9 mouse cellular contexts compared by ENCODE assay signal in genomic region chr9:20383659-20384058, GRCm38 (mm10). TPM values are rescaled to one million over a fixed set of nuclear protein-coding genes. Genes with fewer than 3 reads are reported as not detected.
DNase-seq lines count a peak whose midpoint lies in the region; ATAC-seq and TF ChIP-seq lines count a peak whose summit lies in the region.
"Had no signal": no experiment of that assay in that cellular context is flagged by ENCODE, and none has a peak within 500 bp of the region (broad histone marks: within the 10 kb centered on the region; RNA-seq: fewer than 3 reads in every experiment).

No protein-coding gene starts in this region.

- WGBS in kidney, embryonic 14.5 days: 77% methylated on average over 7 of the region's 7 CpGs
- WGBS in hindbrain, embryonic 14.5 days: 90% methylated on average over 7 of the region's 7 CpGs
- 93% methylated on average over 7 of the region's 7 CpGs for WGBS in midbrain, embryonic 14.5 days

- H3K27ac ChIP-seq in kidney, embryonic 14.5 days (ENCODE audit: low read depth, low read length): no peak overlapping the region
- H3K27ac ChIP-seq in hindbrain, embryonic 14.5 days: no peak overlapping the region
- H3K27ac ChIP-seq in midbrain, embryonic 14.5 days (replicated peaks; ENCODE audit: low read depth, low read length): no peak overlapping the region

- H3K4me2 ChIP-seq in kidney, embryonic 14.5 days (replicated peaks; ENCODE audit: low read depth, low read length): peak overlapping the region; percentile 35; the same call in 1 of the 2 replicates
- H3K4me2 ChIP-seq in hindbrain, embryonic 14.5 days (replicated peaks): peak overlapping the region; percentile 64
- peak overlapping the region; percentile 76 for H3K4me2 ChIP-seq in midbrain, embryonic 14.5 days (ENCODE audit: low read length)

- no peak for TF ChIP-seq POLR2A in brain, embryonic 14.5 days (IDR thresholded peaks at IDR 0.05; ENCODE audit: borderline replicate concordance, extremely low read depth, insufficient read depth, insufficient read length, poor library complexity, severe bottlenecking)

- no peak for DNase-seq in kidney, postnatal 4 days
- DNase-seq in brain, embryonic 14.5 days (ENCODE audit: low read depth): peak; percentile 0
- no peak for DNase-seq in hindbrain, embryonic 14.5 days (ENCODE audit: low spot score)
- DNase-seq in midbrain, embryonic 14.5 days: no peak
- no peak for DNase-seq in frontal cortex, postnatal 14 days (ENCODE audit: low spot score in 2 of 2)
- no peak for DNase-seq in adrenal gland, postnatal 4 days (ENCODE audit: low spot score in 2 of 2)
- DNase-seq in right cerebral cortex, postnatal 4 days: no peak
- DNase-seq: right cerebral cortex, postnatal 25 days had no signal

- H3K36me3 ChIP-seq in kidney, embryonic 14.5 days (ENCODE audit: control insufficient read depth, insufficient read depth, low read length): no peaks in the 10 kb centered on the region
- H3K36me3 ChIP-seq in hindbrain, embryonic 14.5 days (replicated peaks; ENCODE audit: control insufficient read depth, insufficient read depth): no peaks in the 10 kb centered on the region
- H3K36me3 ChIP-seq in midbrain, embryonic 14.5 days (ENCODE audit: control insufficient read depth, insufficient read depth, low read length): no peaks in the 10 kb centered on the region

- no peak for ATAC-seq in kidney, embryonic 14.5 days (ENCODE audit: low FRiP score, low TSS enrichment)
- no peak for ATAC-seq in hindbrain, embryonic 14.5 days (ENCODE audit: low FRiP score)
- no peak for ATAC-seq in midbrain, embryonic 14.5 days (ENCODE audit: low FRiP score, low TSS enrichment)

- no peaks in the 10 kb centered on the region for H3K27me3 ChIP-seq in kidney, embryonic 14.5 days (ENCODE audit: control insufficient read depth, insufficient read depth, low read length)
- H3K27me3 ChIP-seq in hindbrain, embryonic 14.5 days (ENCODE audit: control insufficient read depth, insufficient read depth, low read length): no peaks in the 10 kb centered on the region
- H3K27me3 ChIP-seq in midbrain, embryonic 14.5 days (ENCODE audit: control insufficient read depth, insufficient read depth, low read length): no peaks in the 10 kb centered on the region

- H3K9me3 ChIP-seq in kidney, embryonic 14.5 days (ENCODE audit: control insufficient read depth, low read length): no peaks in the 10 kb centered on the region
- H3K9me3 ChIP-seq in hindbrain, embryonic 14.5 days (ENCODE audit: control insufficient read depth, low read length): 0 out of 2 replicates have a peak, but pooled peaks cover 9% of the 10 kb centered on the region
- peaks cover under 1% of the 10 kb centered on the region; the same call in 1 of the 2 replicates for H3K9me3 ChIP-seq in midbrain, embryonic 14.5 days (ENCODE audit: control insufficient read depth, low read length)

- peaks cover 5% of the 10 kb centered on the region; the same call in 1 of the 2 replicates for H3K4me1 ChIP-seq in kidney, embryonic 14.5 days (ENCODE audit: control insufficient read depth, insufficient read depth, low read length)
- peaks cover 11% of the 10 kb centered on the region for H3K4me1 ChIP-seq in hindbrain, embryonic 14.5 days (replicated peaks; ENCODE audit: control insufficient read depth, insufficient read depth, low read length)
- peaks cover 10% of the 10 kb centered on the region for H3K4me1 ChIP-seq in midbrain, embryonic 14.5 days (ENCODE audit: control insufficient read depth, insufficient read depth, low read length)

- peak overlapping the region; percentile 8; the same call in 1 of the 2 replicates for H3K4me3 ChIP-seq in kidney, embryonic 14.5 days (ENCODE audit: low read length)
- H3K4me3 ChIP-seq in hindbrain, embryonic 14.5 days (replicated peaks; ENCODE audit: low read length): peak overlapping the region; percentile 58
- peak overlapping the region; percentile 55 for H3K4me3 ChIP-seq in midbrain, embryonic 14.5 days (replicated peaks; ENCODE audit: low read depth, low read length)

- no peak for TF ChIP-seq CTCF in brain, embryonic 14.5 days (IDR thresholded peaks at IDR 0.05; ENCODE audit: borderline replicate concordance, extremely low read depth, insufficient read depth, insufficient read length)

- no peak overlapping the region for H3K9ac ChIP-seq in kidney, embryonic 14.5 days (ENCODE audit: low read depth, low read length)
- peak overlapping the region; percentile 71 for H3K9ac ChIP-seq in hindbrain, embryonic 14.5 days
- 0 out of 2 replicates have a peak overlapping the region, but pooled peaks have one; percentile 60 for H3K9ac ChIP-seq in midbrain, embryonic 14.5 days (replicated peaks; ENCODE audit: low read length)

RNA-seq across cellular contexts. Expression of gene Zfp560, which starts 1.3 kb away (rescaled TPM):
- 38.2 and 43.5 TPM in 2 replicates for polyA plus RNA-seq in kidney, embryonic 14.5 days (2014; fragmentation: Nextera tagmentation; extraction: Ambion mirVana)
- polyA plus RNA-seq in brain, embryonic 14.5 days (2012; rRNA removed): 21.5 and 28.2 TPM in 2 replicates
- 40.5 and 44.3 TPM in 2 replicates for polyA plus RNA-seq in hindbrain, embryonic 14.5 days (2014; fragmentation: Nextera tagmentation; extraction: Ambion mirVana)
- 49.2 and 50.5 TPM in 2 replicates for polyA plus RNA-seq in midbrain, embryonic 14.5 days (2014; fragmentation: Nextera tagmentation; extraction: Ambion mirVana)
- 10 to 100 TPM; 14.6 to 15.1 TPM for total RNA-seq in adrenal gland, postnatal 4 days (2021)

RNA-seq across cellular contexts. Expression of gene Olfr18, which starts 47.8 kb away (rescaled TPM):
- polyA plus RNA-seq in kidney, embryonic 14.5 days (2014; fragmentation: Nextera tagmentation; extraction: Ambion mirVana): not detected in 2 replicates
- polyA plus RNA-seq in brain, embryonic 14.5 days (2012; rRNA removed): 0.10 and 0.25 TPM in 2 replicates
- polyA plus RNA-seq in hindbrain, embryonic 14.5 days (2014; fragmentation: Nextera tagmentation; extraction: Ambion mirVana): not detected in 2 replicates
- 0.08 and 0.32 TPM in 2 replicates for polyA plus RNA-seq in midbrain, embryonic 14.5 days (2014; fragmentation: Nextera tagmentation; extraction: Ambion mirVana)
- under 1 TPM in 1 of 2 experiments, not detected in 1; 0.25 TPM for total RNA-seq in adrenal gland, postnatal 4 days (2021)

Comparison
In these comparisons a context has a peak if more than half of its experiments do, and no peak if none do; other contexts are left out.
1. H3K4me3 ChIP-seq: peak in every context shown above with its lines; median percentile 58 in hindbrain, embryonic 14.5 days; 55 in midbrain, embryonic 14.5 days; 8 in kidney, embryonic 14.5 days.